Mouse (Mus musculus): ENCODE results near the gene Rgl1. TPM values are rescaled to one million over a fixed set of nuclear protein-coding genes. Genes with fewer than 3 reads are reported as not detected.

Rgl1 gene
- total and polyA plus RNA-seq, 2 experiments from 2014 or later, result 16.2 to 16.9 TPM

- H3K27me3 ChIP-seq (ENCODE audit: insufficient read depth, low read length), result no peaks in the 10 kb centered on the region
- H3K4me1 ChIP-seq (ENCODE audit: insufficient read depth, low read length), result no peaks in the 10 kb centered on the region
- ATAC-seq (ENCODE audit: low FRiP score) (no peak), DNase-seq (ENCODE audit: low spot score) (no peak)
- no peak overlapping the region for H3K4me3 ChIP-seq (ENCODE audit: low read depth, low read length)
- no peak for TF ChIP-seq CTCF (IDR thresholded peaks at IDR 0.05)
- H3K4me2 ChIP-seq (ENCODE audit: low read depth, low read length, poor library complexity, severe bottlenecking), result no peak overlapping the region
- no peak overlapping the region for H3K27ac ChIP-seq (ENCODE audit: low read depth, low read length)
- no peaks in the 10 kb centered on the region for H3K9me3 ChIP-seq (ENCODE audit: low read length)
- WGBS, result 76% methylated on average over 2 of the region's 2 CpGs
- 0 out of 2 replicates have a peak, but pooled peaks cover 3% of the 10 kb centered on the region for H3K36me3 ChIP-seq (ENCODE audit: insufficient read depth, low read length)
- H3K9ac ChIP-seq (replicated peaks; ENCODE audit: low read length, poor library complexity, severe bottlenecking), result no peak overlapping the region
These were observed 215.6 kb downstream of the Rgl1 start for GRCm38 (mm10) chr1:152550544-152550943.

DNA sequence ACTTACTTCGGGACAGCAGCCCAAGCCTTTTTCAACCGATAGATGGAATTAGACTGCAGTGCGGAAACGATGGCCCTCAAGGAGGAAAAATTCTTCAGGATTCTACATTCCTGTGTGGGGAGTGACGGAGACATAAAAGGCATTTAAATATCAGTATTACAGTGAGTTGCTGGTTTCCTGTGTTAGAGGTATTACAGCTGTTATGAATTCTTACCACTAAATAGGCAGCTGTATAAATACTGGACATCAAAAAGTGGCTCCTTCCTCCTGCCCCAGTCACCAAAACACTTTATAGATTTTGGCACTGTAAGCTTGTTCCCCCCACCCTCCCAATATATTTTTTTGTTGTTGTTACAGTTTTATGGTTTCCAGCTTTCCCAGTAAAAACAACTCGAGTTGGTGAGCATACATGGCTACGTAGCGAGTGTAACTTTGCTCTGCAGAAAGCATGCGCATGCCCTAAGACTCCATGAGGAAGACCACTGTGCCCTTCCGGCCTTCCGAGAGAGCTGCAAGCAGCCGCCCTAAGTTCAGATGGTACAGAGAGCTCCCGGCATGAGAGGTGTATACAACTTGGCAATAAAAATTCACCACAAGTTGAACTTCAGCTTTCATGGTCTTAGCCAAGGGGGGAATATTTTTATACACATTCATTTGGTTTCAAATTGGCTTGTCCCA is 217.0 kb downstream of the Rgl1 start:
- TF ChIP-seq CTCF (IDR thresholded peaks at IDR 0.05), result no peak
- Histone ChIP-seq H3K27ac (ENCODE audit: low read depth, low read length) (no peak overlapping the region), H3K9ac (replicated peaks; ENCODE audit: low read length, poor library complexity, severe bottlenecking) (no peak overlapping the region), H3K27me3 (ENCODE audit: insufficient read depth, low read length) (no peaks in the 10 kb centered on the region), H3K36me3 (ENCODE audit: insufficient read depth, low read length) (peaks cover 4% of the 10 kb centered on the region; the same call in 1 of the 2 replicates), H3K4me1 (ENCODE audit: insufficient read depth, low read length) (no peaks in the 10 kb centered on the region), H3K9me3 (ENCODE audit: low read length) (no peaks in the 10 kb centered on the region), H3K4me3 (ENCODE audit: low read depth, low read length) (no peak overlapping the region), H3K4me2 (ENCODE audit: low read depth, low read length, poor library complexity, severe bottlenecking) (no peak overlapping the region)
- WGBS, result 88% methylated on average over 13 of the region's 13 CpGs
- no peak for ATAC-seq (ENCODE audit: low FRiP score)
- no peak for DNase-seq (ENCODE audit: low spot score)

DNA sequence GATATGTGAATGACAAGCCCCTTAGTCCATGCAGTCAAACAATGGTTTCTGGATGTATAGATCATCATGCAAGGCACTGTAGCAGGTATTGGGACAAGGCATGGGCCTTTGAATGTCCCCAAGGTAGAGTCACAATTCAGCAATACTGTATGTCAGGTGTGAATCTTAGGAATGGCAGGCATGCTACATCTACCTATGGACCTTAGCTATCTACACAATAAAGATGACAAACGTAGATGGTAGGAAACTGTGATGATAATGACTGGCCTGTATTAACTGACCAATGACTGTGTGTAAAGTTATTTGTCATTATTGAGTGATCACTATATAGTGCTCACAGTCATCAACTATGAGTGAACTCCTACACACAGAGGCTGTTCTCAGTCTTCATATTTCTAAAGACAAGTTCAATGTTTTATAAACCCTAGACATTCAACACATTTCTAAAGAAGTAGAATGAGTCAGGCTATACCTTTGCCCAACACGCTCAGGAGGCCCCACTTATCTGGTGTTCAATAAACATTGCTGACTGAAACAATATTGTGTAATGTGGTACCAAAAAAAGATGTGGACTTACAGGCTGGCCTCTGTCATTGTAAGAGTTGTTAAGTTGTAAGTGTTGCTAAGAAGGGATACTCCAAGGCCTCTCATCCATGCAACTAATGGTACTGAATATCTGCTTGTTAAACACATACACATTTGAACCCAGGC is 222.5 kb downstream of the Rgl1 start:
- Histone ChIP-seq H3K9ac (replicated peaks; ENCODE audit: low read length, poor library complexity, severe bottlenecking) (no peak overlapping the region), H3K4me2 (ENCODE audit: low read depth, low read length, poor library complexity, severe bottlenecking) (no peak overlapping the region), H3K27me3 (ENCODE audit: insufficient read depth, low read length) (no peaks in the 10 kb centered on the region), H3K4me3 (ENCODE audit: low read depth, low read length) (no peak overlapping the region), H3K4me1 (ENCODE audit: insufficient read depth, low read length) (no peaks in the 10 kb centered on the region), H3K27ac (ENCODE audit: low read depth, low read length) (no peak overlapping the region), H3K9me3 (ENCODE audit: low read length) (no peaks in the 10 kb centered on the region), H3K36me3 (ENCODE audit: insufficient read depth, low read length) (peaks cover 14% of the 10 kb centered on the region; the same call in 1 of the 2 replicates)
- DNase-seq (ENCODE audit: low spot score) (no peak), ATAC-seq (ENCODE audit: low FRiP score) (no peak)
- TF ChIP-seq CTCF (IDR thresholded peaks at IDR 0.05), result no peak
- WGBS, result 94% methylated on average over 2 of the region's 2 CpGs

DNA sequence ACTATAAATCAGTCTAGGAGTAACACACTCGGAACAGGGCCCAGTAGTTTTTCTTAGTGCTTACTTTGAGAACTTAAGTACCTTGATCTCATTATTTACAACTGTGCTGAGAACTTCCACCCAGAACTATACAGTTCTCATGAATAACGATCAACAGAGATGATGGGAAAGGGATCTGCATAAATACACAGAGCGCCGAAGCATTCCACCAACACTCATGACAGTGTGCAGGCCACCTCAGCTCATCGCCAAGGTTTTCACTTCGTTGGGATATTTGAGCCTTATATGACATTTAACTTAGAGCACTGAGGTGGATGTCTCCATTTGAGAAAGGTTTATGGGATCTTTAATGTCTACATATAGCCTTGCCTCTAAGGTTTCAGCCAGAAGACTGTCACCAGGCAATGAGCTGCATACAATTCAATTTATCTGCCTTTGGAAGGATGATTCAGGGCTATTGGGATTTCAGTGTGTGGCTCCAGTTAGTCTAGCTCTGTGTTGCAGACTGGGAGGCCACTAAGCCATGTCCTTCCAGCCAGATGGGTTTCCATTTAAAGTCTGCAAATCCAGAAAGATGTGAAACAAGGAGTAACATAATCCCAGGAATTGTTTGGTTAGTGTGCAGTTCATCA is 223.3 kb downstream of the Rgl1 start:
- no peak for TF ChIP-seq CTCF (IDR thresholded peaks at IDR 0.05)
- 94% methylated on average over 6 of the region's 6 CpGs for WGBS
- H3K9me3 ChIP-seq (ENCODE audit: low read length), result no peaks in the 10 kb centered on the region
- no peak for DNase-seq (ENCODE audit: low spot score)
- peaks cover 14% of the 10 kb centered on the region; the same call in 1 of the 2 replicates for H3K36me3 ChIP-seq (ENCODE audit: insufficient read depth, low read length)
- no peak overlapping the region for H3K4me3 ChIP-seq (ENCODE audit: low read depth, low read length)
- H3K9ac ChIP-seq (replicated peaks; ENCODE audit: low read length, poor library complexity, severe bottlenecking), result no peak overlapping the region
- H3K4me2 ChIP-seq (ENCODE audit: low read depth, low read length, poor library complexity, severe bottlenecking), result no peak overlapping the region
- ATAC-seq (ENCODE audit: low FRiP score), result no peak
- no peaks in the 10 kb centered on the region for H3K27me3 ChIP-seq (ENCODE audit: insufficient read depth, low read length)
- no peaks in the 10 kb centered on the region for H3K4me1 ChIP-seq (ENCODE audit: insufficient read depth, low read length)
- H3K27ac ChIP-seq (ENCODE audit: low read depth, low read length), result no peak overlapping the region

GRCm38 (mm10) chr1:152540304-152540887 is 225.8 kb downstream of the Rgl1 start:
- H3K27me3 ChIP-seq (ENCODE audit: insufficient read depth, low read length), result no peaks in the 10 kb centered on the region
- H3K27ac ChIP-seq (ENCODE audit: low read depth, low read length), result no peak overlapping the region
- no peak overlapping the region for H3K4me2 ChIP-seq (ENCODE audit: low read depth, low read length, poor library complexity, severe bottlenecking)
- no peaks in the 10 kb centered on the region for H3K4me1 ChIP-seq (ENCODE audit: insufficient read depth, low read length)
- H3K9ac ChIP-seq (replicated peaks; ENCODE audit: low read length, poor library complexity, severe bottlenecking), result no peak overlapping the region
- no peak overlapping the region for H3K4me3 ChIP-seq (ENCODE audit: low read depth, low read length)
- DNase-seq (ENCODE audit: low spot score), result no peak
- 90% methylated on average over 3 of the region's 3 CpGs for WGBS
- H3K36me3 ChIP-seq (ENCODE audit: insufficient read depth, low read length), result peaks cover 21% of the 10 kb centered on the region; the same call in 1 of the 2 replicates
- no peak for TF ChIP-seq CTCF (IDR thresholded peaks at IDR 0.05)
- no peaks in the 10 kb centered on the region for H3K9me3 ChIP-seq (ENCODE audit: low read length)
- ATAC-seq (ENCODE audit: low FRiP score), result no peak

All from midbrain, postnatal 0 days (tissue).